Mouse (Mus musculus) forebrain, embryonic 12.5 days (tissue): ENCODE measurements around the gene Spsb2. TPM values are rescaled to one million over a fixed set of nuclear protein-coding genes. Genes with fewer than 3 reads are reported as not detected.
A peak's percentile ranks its signal among the peaks of the same experiment; 100 is the strongest.
"Not testable (repeated sequence)": the region's sequence is repeated elsewhere in the genome, so short reads cannot be mapped to it uniquely, and the experiment has no call there.

ENCODE experiments used
- ATAC-seq: fragments of 200-750 bp; cut with Nextera tagmentation; 2 replicates; pipeline ENCODE4 v1.8.0; 2017; ENCODE audit warnings: moderate TSS enrichment; ENCODE audit not compliant: low FRiP score
- H3K27ac ChIP-seq: fragments of 300-500 bp; sonication (generic); 2 replicates; pipeline ENCODE4 v1.5.1; 2016; ENCODE audit warnings: mild to moderate bottlenecking
- H3K27me3 ChIP-seq: fragments of 300-500 bp; sonication (generic); 2 replicates; pipeline ENCODE4 v1.6.1; 2016; ENCODE audit warnings: mild to moderate bottlenecking
- H3K36me3 ChIP-seq: fragments of 300-500 bp; sonication (generic); replicated peaks from 2 replicates; pipeline ENCODE4 v1.6.1; 2016; ENCODE audit warnings: mild to moderate bottlenecking
- H3K4me1 ChIP-seq: fragments of 300-500 bp; sonication (generic); 2 replicates; pipeline ENCODE4 v1.6.1; 2016
- H3K4me2 ChIP-seq: fragments of 300-500 bp; sonication (generic); 2 replicates; pipeline ENCODE4 v1.6.1; 2016; ENCODE audit warnings: mild to moderate bottlenecking, moderate library complexity
- H3K4me3 ChIP-seq: fragments of 300-500 bp; sonication (generic); replicated peaks from 2 replicates; pipeline ENCODE4 v1.5.1; 2016; ENCODE audit warnings: mild to moderate bottlenecking
- H3K9ac ChIP-seq: fragments of 300-500 bp; sonication (generic); 2 replicates; pipeline ENCODE4 v1.6.1; 2016; ENCODE audit warnings: mild to moderate bottlenecking
- H3K9me3 ChIP-seq: fragments of 300-500 bp; sonication (generic); 2 replicates; pipeline ENCODE4 v1.6.1; 2016
- WGBS: fragments of 180-500 bp; shearing (Covaris S2); methylation state at CpG from one replicate; pipeline ENCODE4 v1.1.7; 2016; 5-methylcytosine and 5-hydroxymethylcytosine counted together
- polyA plus RNA-seq: library from polyadenylated mRNA; unstranded; fragments of >200 nt; fragmentation: Nextera tagmentation; extraction: Ambion mirVana; gene quantifications from 2 replicates; pipeline ENCODE4 v1.2.1, GENCODE M21; 2016

Spsb2 gene
- polyA plus RNA-seq, 1 experiment from 2014 or later, result 7.7 TPM

GRCm38 (mm10) chr6:124804341-124804740 lies 4.1 kb upstream of the Spsb2 start:
- Histone ChIP-seq H3K4me1 (peaks cover 29% of the 10 kb centered on the region), H3K27me3 (no peaks in the 10 kb centered on the region), H3K9ac (no peak overlapping the region), H3K4me2 (no peak overlapping the region), H3K4me3 (no peak overlapping the region), H3K27ac (no peak overlapping the region), H3K9me3 (no peaks in the 10 kb centered on the region), H3K36me3 (no peaks in the 10 kb centered on the region)
- ATAC-seq, result no peak
- 86% methylated on average over 3 of the region's 3 CpGs for WGBS

DNA sequence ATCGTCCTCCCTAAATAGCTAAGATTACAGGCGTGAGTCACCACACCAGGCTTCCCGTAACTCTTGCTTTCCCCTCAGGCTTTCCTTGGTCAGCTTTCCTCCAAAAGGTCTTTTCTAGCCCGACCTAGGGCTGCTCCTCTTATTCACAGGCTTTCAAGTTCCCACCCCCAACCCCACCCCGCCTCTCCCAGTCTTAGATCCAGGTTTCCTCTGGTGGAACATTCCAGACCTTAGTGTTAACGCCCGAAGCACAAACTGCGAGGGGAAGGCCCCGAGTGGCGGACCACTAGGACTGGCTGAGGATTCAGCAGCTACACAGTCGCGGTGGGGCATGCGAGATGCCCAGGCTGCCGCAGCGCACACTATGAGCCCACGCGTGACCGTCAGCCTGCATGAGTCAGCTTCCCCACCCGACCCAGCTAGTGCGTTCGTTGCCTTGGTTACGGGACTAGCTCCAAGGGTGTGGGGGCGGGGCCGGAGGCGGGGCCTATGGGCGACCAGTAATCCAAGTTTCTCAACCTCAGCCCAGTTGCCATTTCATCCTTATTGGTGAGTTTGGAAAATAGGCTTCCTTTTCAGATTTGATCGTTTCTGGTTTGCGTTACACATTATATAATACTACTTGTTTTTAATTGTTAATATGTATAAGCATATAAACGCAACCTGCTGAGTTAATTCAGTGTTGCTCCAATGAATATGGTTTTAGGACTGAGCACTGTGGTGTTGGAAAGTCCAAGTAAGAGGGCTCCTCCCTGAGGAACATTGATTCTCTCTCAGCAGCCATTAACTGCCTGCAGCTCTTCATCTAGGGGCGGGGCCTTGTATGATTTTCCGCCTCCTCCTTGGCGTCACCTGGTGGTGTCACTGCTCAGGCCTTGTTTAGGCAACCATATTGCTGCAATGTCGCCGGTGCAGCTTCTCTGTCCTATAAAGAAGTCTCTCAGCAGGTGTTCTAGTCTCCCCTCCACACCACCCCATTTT lies 2.8 kb upstream of the Spsb2 start:
- Histone ChIP-seq H3K4me1 (peaks cover 41% of the 10 kb centered on the region), H3K36me3 (peaks cover 5% of the 10 kb centered on the region; the same call in 1 of the 2 replicates), H3K9me3 (no peaks in the 10 kb centered on the region), H3K9ac (peak overlapping the region; percentile 60), H3K27me3 (no peaks in the 10 kb centered on the region), H3K4me2 (peak overlapping the region; percentile 73), H3K4me3 (peak overlapping the region; percentile 43), H3K27ac (peak overlapping the region; percentile 88)
- ATAC-seq, result peak; percentile 84
- 1% methylated on average over 34 of the region's 34 CpGs for WGBS

- no peak for ATAC-seq
- no peaks in the 10 kb centered on the region for H3K9me3 ChIP-seq
- peak overlapping the region; percentile 73 for H3K4me2 ChIP-seq
- H3K36me3 ChIP-seq, result peaks cover 14% of the 10 kb centered on the region
- H3K27me3 ChIP-seq, result no peaks in the 10 kb centered on the region
- H3K4me1 ChIP-seq, result peaks cover 42% of the 10 kb centered on the region
- 72% methylated on average over 7 of the region's 7 CpGs for WGBS
- H3K27ac ChIP-seq, result peak overlapping the region; percentile 88
- H3K4me3 ChIP-seq, result no peak overlapping the region
- H3K9ac ChIP-seq, result no peak overlapping the region
Measured at GRCm38 (mm10) chr6:124806446-124807140, 1.9 kb upstream of the Spsb2 start.

DNA sequence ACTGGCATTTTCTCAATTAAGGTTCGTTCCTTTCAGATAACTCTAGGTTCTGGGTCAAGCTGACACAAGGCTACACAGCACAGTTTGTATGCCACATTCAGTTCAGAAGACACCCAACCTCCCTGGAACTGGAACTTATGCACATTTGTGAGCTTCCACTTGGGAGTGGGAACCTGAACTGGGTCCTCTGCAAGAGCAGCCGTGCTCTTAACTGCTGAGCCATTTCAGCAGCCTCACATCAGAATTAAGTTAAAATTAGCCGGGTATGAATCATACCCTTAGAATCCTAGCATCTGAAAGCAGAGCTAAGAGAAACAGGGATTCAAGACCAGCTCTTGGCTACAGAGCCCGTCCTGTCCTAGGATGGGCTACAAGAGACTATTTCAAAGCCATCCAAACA lies 1.1 kb upstream of the Spsb2 start:
- 87% methylated on average over 4 of the region's 4 CpGs for WGBS
- Histone ChIP-seq H3K4me2 (no peak overlapping the region), H3K27ac (0 out of 2 replicates have a peak overlapping the region, but pooled peaks have one; percentile 2), H3K27me3 (no peaks in the 10 kb centered on the region), H3K9ac (no peak overlapping the region), H3K4me1 (peaks cover 49% of the 10 kb centered on the region), H3K9me3 (no peaks in the 10 kb centered on the region), H3K4me3 (no peak overlapping the region), H3K36me3 (peaks cover 22% of the 10 kb centered on the region)
- ATAC-seq, result no peak

DNA sequence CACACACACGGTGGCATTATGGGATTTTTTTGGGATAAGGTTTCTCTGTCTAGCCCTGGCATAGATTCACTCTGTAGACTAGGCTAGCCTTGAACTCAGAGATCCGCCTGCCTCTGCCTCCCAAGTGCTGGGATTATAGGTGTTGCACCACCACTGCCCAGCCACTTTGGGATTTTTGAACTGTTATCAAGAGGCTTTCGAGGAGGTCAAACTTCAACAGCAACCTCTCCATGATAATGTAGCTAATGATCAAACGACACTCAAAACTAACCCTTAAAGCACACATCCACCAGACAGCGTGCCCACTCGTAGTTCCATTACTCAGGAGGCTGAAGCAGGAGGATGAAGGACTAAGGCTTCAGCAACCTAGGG lies 489 bp upstream of the Spsb2 start:
- peaks cover 56% of the 10 kb centered on the region for H3K4me1 ChIP-seq

GRCm38 (mm10) chr6:124809052-124809774 lies 752 bp downstream of the Spsb2 start:
- Histone ChIP-seq H3K27me3 (no peaks in the 10 kb centered on the region), H3K4me1 (peaks cover 61% of the 10 kb centered on the region), H3K27ac (peak overlapping the region; percentile 85), H3K9me3 (no peaks in the 10 kb centered on the region), H3K9ac (peak overlapping the region; percentile 71), H3K4me2 (peak overlapping the region; percentile 97), H3K36me3 (peaks cover 25% of the 10 kb centered on the region), H3K4me3 (peak overlapping the region; percentile 54)
- peak; percentile 11; the same call in 1 of the 2 replicates for ATAC-seq
- under 1% methylated on average over 35 of the region's 35 CpGs for WGBS

More for the DNA sequence above, 489 bp upstream of the Spsb2 start:
- WGBS, result 90% methylated on average over 6 of the region's 6 CpGs
- H3K9me3 ChIP-seq, result no peaks in the 10 kb centered on the region
- H3K27ac ChIP-seq, result peak overlapping the region; percentile 85
- no peak for ATAC-seq
- H3K27me3 ChIP-seq, result no peaks in the 10 kb centered on the region
- H3K4me3 ChIP-seq, result peak overlapping the region; percentile 54
- H3K4me2 ChIP-seq, result peak overlapping the region; percentile 97
- peaks cover 25% of the 10 kb centered on the region for H3K36me3 ChIP-seq
- H3K9ac ChIP-seq, result peak overlapping the region; percentile 71; the same call in 1 of the 2 replicates

DNA sequence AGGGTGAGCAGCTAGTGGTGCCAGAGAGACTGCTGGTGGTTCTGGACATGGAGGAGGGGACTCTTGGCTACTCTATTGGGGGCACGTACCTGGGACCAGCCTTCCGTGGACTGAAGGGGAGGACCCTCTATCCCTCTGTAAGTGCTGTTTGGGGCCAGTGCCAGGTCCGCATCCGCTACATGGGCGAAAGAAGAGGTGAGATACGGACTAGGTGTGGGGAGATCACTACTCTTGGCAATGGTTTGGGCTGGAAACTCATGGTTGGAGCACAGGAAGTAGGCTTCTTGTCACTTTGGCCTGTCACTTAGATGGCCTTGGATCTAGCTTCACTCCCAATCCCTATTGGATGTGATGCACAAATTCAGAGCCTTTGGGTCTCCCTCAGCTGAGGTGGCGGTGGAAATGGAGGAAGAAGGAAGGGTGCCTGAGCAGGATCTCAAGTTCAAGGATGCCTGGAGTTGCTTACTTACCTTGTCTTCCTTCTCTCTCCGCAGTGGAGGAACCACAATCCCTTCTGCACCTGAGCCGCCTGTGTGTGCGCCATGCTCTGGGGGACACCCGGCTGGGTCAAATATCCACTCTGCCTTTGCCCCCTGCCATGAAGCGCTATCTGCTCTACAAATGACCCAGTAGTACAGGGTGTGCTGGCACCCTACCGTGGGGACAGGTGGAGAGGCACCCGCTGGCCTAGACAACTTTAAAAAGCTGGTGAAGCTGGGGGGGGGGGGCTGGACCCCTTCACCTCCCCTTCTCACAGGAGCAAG lies 1.5 kb downstream of the Spsb2 start:
- peak overlapping the region; percentile 71 for H3K9ac ChIP-seq
- peaks cover 69% of the 10 kb centered on the region for H3K4me1 ChIP-seq
- H3K4me3 ChIP-seq, result peak overlapping the region; percentile 54
- H3K36me3 ChIP-seq, result peaks cover 25% of the 10 kb centered on the region
- H3K9me3 ChIP-seq, result no peaks in the 10 kb centered on the region
- 43% methylated on average over 14 of the region's 14 CpGs for WGBS
- peak overlapping the region; percentile 85 for H3K27ac ChIP-seq
- H3K4me2 ChIP-seq, result peak overlapping the region; percentile 97
- no peaks in the 10 kb centered on the region for H3K27me3 ChIP-seq
- ATAC-seq, result no peak

- WGBS, result 85% methylated on average over 11 of the region's 11 CpGs
- not testable (repeated sequence) for H3K4me2 ChIP-seq, H3K9me3 ChIP-seq, H3K4me3 ChIP-seq, H3K9ac ChIP-seq, ATAC-seq, H3K27ac ChIP-seq, H3K27me3 ChIP-seq
- H3K36me3 ChIP-seq, result peaks cover 33% of the 10 kb centered on the region
- peaks cover 67% of the 10 kb centered on the region for H3K4me1 ChIP-seq
Measured at GRCm38 (mm10) chr6:124810566-124811402, 2.3 kb downstream of the Spsb2 start.

DNA sequence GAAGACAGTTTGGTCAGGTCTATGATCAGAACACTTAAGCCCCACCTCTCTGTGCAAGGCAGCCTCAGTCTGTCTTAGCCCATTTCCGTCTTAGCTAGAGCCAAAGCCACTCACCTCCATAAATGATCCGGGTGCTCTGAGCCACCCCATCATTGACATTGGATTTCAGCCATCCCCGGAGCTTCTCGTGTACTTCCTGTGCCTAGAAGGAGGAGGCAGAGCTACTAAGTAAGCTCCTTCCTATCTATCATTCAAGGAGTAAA lies 2.9 kb downstream of the Spsb2 start:
- Histone ChIP-seq H3K9me3 (no peaks in the 10 kb centered on the region), H3K27ac (no peak overlapping the region), H3K27me3 (no peaks in the 10 kb centered on the region), H3K4me2 (no peak overlapping the region), H3K9ac (no peak overlapping the region), H3K36me3 (peaks cover 38% of the 10 kb centered on the region), H3K4me3 (no peak overlapping the region), H3K4me1 (peaks cover 62% of the 10 kb centered on the region)
- 90% methylated on average over 4 of the region's 4 CpGs for WGBS
- ATAC-seq, result no peak

GRCm38 (mm10) chr6:124811701-124812560 lies 3.5 kb downstream of the Spsb2 start:
- no peak for ATAC-seq
- Histone ChIP-seq H3K4me2 (peak overlapping the region; percentile 88), H3K4me3 (peak overlapping the region; percentile 73), H3K9me3 (no peaks in the 10 kb centered on the region), H3K27me3 (no peaks in the 10 kb centered on the region), H3K36me3 (peaks cover 44% of the 10 kb centered on the region), H3K9ac (peak overlapping the region; percentile 83), H3K27ac (0 out of 2 replicates have a peak overlapping the region, but pooled peaks have one; percentile 88), H3K4me1 (peaks cover 60% of the 10 kb centered on the region)
- 85% methylated on average over 24 of the region's 24 CpGs for WGBS
